Mouse (Mus musculus) skeletal muscle tissue, adult 2 months (tissue): ENCODE measurements around the gene Gbp2b.
"Not testable (repeated sequence)": the region's sequence is repeated elsewhere in the genome, so short reads cannot be mapped to it uniquely, and the experiment has no call there.

Experiments used
- DNase-seq: peaks from one replicate; pipeline ENCODE4 v3.0.0-alpha.2; 2012; ENCODE audit warnings: low read depth, low spot score

The Gbp2b gene

DNA sequence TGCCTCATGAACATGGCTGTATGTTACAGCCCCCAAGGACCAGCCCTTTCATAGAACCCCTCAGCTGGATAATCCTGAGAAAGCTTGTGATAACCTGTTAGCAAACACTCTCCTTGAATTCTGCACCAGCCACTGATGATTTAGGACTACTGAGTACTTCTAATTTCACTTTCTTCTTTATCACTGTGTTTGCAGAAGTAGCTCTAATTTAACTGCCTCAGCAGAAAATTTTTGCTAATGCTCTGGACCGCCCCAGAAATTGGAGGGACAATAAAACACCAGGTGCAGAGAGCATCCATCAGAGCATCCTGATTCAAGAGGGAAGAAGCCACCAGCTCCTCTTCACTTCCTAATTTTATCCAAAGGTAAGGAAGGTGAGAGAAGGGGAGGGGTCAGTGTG lies at the start of gene Gbp2b:
Gene Gbp2b, plus strand, starts transcription at position 301 of the 400 bp plus-strand sequence.
- no peak for DNase-seq

DNA sequence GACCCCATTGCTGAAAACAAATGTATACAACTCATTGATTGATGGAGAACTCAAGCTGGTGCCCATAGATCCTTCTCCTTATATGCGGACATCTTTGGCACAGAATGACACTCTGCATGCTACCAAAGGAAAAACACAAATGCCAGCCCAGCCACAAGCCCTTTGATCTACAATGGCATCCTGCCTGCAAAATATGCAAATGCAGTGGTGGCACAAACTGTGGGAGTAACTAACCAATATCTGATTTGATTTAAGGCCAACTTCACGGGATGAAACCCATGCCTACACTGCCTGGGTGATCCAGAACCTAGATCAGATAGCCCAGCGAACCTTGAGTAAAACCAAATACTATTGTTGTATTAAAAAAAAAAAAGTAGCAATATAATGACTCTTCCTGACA lies 48.0 kb upstream of the Gbp2b start:
- DNase-seq: no peak

GRCm38 (mm10) chr3:142550052-142550676 lies 44.5 kb upstream of the Gbp2b start:
- no peak for DNase-seq

DNA sequence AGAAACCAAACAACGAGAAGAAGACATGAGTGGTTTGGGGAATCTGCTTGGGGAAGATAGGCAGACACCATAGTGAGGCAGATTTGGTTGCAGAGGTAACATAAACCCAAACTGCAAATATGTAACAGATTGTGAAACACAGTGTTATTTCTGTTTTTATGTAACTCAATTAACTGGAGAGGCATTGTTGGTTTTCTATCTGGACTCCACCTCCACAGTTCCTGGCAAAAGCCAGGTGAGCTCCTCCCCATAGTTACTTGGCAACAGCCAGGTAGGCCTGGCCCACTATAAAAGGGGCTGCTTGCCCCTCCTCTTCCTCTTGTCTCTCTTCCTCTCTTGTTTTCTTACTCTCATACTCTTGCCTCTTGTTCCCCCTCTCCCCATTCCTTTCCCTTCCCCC lies 40.0 kb upstream of the Gbp2b start:
- no peak for DNase-seq

GRCm38 (mm10) chr3:142555623-142556022 lies 39.0 kb upstream of the Gbp2b start:
- no peak for DNase-seq

DNA sequence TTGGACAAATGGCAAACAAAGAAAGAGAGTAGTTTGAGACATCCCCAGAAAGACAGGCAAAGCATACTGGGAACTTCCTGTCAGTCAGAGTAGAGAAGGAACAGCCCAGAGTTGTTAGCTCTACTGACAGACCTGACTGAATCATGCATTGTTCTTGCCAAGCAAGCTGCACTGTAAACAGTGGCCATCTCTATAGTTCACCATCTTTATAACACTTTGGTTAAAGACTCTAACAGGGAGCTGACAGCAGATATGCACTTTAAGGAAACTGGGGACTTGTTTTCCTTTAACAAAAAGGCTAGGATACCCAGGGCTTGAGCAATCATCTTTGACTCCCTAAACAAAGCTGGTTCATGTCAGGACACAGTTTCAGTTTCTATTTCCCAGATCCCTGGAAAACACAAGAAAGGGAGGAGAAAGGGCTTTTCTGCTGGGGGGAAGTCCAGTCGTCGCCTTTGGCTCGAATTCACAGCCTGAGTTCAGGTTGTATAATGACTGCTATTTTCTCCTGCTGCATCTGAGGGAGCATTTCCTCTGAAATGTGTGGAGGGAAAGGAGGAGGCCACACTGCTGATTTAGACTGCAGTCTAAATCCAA lies 34.9 kb upstream of the Gbp2b start, which contains the start of gene Gbp3:
Gene Gbp3, plus strand, starts transcription at position 395 of the 597 bp plus-strand sequence.
- peak; percentile 50 for DNase-seq

DNA sequence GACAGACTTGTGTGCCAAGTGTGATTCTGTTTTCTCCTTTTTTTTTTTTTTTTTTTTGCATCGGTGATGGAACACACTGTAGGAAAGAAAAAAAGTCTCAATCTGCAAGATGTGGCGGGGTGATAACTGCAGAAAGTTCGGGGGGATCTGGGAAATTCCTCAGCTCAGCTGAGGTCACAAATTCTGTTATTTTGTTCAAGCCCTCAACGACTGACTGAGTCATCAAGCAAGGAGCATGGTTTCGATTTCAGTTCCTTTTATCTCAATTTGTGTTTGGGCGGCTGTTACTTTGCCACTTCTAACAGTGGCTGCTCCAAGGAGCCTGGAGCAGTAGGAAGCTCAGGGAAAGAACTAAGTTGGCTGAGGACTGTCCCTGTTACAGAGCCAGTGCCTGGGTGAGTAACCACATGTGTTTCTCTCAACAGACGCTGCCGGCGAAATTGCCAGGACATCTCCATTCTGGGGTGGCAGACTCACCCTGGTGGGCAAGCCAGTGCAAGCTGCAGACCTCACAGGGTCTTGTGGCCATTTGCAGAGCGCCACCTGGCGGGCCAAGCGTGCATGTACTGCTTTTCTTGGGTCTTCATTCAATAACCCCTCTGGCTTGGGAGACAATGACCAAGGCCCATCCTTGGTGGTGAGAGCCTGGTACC lies 34.2 kb upstream of the Gbp2b start:
- DNase-seq: peak; percentile 77

- DNase-seq: no peak
Measured at GRCm38 (mm10) chr3:142561045-142561646, 33.5 kb upstream of the Gbp2b start.

- DNase-seq: no peak
Measured at GRCm38 (mm10) chr3:142561666-142562065, 33.0 kb upstream of the Gbp2b start.

GRCm38 (mm10) chr3:142567490-142567889 lies 27.2 kb upstream of the Gbp2b start:
- not testable (repeated sequence) for DNase-seq

- no peak for DNase-seq
Measured at GRCm38 (mm10) chr3:142570738-142571137, 23.9 kb upstream of the Gbp2b start.

- DNase-seq: no peak
Measured at GRCm38 (mm10) chr3:142577108-142577507, 17.5 kb upstream of the Gbp2b start.

DNA sequence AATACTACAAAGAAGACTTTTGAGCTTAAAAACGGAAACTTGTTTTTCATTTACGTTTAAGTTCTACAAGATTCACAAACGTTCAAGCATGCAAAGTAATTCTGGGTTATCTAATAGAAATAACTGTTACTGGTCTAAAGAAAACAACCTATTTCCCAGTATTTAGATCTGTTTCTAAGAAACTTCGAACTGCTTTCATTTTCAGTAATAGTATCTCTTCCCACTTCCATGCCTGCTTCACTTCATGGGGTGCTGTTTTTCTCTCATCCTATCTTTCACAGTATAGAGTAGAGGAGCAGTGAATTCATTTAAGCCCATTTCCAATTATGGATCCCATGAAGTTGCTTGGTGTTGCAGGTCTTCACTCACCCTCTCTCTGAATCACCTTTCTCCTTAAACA lies 16.3 kb upstream of the Gbp2b start:
- no peak for DNase-seq

DNA sequence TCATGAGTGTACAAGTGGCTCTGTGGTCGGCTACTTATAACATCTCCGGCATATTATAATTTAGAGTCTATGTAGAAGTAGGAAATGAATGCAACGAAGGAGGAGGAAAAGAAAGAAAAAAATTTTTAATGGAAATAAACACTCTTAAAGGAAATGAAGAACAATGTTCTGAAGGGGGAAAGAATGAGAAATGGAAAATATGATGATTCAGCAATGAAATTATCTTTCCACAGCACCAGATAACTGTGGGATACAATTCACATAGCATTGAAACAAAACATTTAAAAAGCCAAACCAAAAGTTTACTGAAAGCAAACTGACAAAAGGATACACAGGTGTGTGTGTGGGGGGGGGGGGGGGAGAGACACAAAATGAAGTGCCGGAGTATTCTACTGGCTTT lies 11.6 kb upstream of the Gbp2b start:
- no peak for DNase-seq

- DNase-seq: no peak
Measured at GRCm38 (mm10) chr3:142587386-142587785, 7.3 kb upstream of the Gbp2b start.

GRCm38 (mm10) chr3:142588888-142589287 lies 5.8 kb upstream of the Gbp2b start:
- no peak for DNase-seq

DNA sequence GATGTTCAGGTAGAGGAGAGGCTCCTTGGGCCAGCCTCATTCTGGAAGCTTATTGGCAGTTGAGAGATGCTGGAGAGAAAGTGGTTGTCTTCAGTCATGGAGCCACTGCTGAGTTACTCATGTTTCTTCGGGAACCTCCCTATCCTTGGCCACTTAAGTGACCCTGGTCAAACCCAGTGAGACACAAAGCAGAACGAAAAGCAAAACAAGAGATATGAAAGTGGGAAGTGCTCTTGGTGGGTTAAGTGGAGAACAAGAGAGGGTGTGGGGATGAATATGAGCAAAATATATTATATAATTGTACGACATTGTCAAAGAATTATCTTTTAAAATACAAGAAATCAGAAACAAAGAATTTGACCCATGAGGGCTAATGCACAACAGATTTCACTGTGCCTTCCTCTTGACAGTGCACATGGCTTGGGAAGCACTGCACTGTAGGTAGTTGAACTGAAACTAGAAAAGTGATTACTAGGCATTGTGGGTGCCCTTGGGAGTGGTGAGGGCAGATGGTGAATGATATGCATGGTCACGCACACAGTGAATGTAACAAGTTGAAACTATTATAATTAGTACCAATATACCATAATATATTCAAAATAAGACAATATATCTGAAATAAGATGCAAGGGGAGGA lies 4.1 kb upstream of the Gbp2b start:
- no peak for DNase-seq

DNA sequence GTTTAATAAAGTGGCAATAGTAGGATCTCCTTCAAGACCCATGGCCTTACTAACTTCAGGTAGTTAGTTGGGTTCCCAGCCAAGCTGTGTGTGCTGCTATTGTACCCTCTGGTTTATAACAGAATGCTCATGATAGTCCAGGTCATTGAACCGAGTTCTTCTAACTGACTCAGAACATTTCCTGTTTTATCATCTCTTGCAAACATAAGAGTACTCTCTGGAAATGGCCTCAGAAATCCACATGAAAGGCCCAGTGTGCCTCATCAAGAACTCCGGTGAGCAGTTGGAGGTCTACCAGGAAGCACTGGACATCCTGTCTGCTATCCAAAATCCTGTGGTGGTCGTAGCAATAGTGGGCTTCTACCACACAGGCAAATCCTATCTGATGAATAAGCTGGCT lies 3.3 kb downstream of the Gbp2b start:
- no peak for DNase-seq

DNA sequence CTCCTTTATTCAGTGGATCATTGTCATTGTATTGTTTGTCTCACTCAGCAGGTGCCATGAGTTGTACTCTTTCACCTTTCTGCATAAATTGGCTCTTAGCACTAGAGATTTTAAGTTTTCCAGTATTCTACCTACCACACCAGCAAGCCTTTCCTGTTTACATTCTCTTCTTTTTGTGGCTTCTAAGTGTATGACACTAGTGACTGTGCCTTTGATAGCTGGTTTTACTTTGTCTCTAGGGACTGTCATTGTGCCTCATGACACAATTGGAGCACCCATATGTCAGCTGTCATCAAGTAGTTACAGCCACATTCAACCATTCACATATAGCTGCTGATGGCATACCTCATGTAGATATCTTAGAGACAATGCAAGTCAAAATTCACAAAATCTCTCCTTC lies 7.0 kb downstream of the Gbp2b start:
- no peak for DNase-seq

- no peak for DNase-seq
Measured at GRCm38 (mm10) chr3:142618658-142619057, 24.0 kb downstream of the Gbp2b start.

DNA sequence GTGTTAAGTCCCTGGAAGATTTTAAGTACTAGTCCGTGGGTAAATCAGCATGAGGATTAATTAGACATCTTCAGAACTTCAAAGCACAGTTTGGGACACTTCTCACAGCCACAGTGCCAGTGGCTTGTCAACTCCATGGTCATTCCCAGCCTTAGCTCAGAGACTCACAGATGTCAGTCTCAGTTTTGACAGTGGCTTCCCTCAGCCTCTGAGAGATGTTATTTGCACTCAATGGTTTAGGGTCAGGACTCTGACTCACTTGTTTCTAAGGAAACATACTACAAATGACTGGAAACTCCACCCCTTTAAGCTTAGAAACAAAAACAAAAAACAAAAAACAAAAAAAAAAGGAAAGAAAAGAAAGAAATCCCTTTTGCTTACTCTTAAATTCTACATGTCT lies 25.0 kb downstream of the Gbp2b start:
- no peak for DNase-seq
